Mouse (Mus musculus) stomach, postnatal 0 days (tissue): ENCODE data around the gene Nck1. TPM values are rescaled to one million over a fixed set of nuclear protein-coding genes. Genes with fewer than 3 reads are reported as not detected.

ENCODE experiments used
- ATAC-seq: fragments of 200-750 bp; cut with Nextera tagmentation; 2 replicates; pipeline ENCODE4 v1.8.0; 2017; ENCODE audit not compliant: low FRiP score, low TSS enrichment
- DNase-seq: peaks from one replicate; pipeline ENCODE4 v3.0.0-alpha.2; 2016; ENCODE audit warnings: low spot score
- H3K27ac ChIP-seq: fragments of 300-500 bp; sonication (generic); replicated peaks from 2 replicates; pipeline ENCODE4 v1.5.1; 2014; ENCODE audit warnings: mild to moderate bottlenecking, control low read depth
- H3K27me3 ChIP-seq: fragments of 300-500 bp; sonication (generic); 2 replicates; pipeline ENCODE4 v1.6.1; 2014; ENCODE audit warnings: low read length; ENCODE audit not compliant: control insufficient read depth, insufficient read depth
- H3K36me3 ChIP-seq: fragments of 300-500 bp; sonication (generic); 2 replicates; pipeline ENCODE4 v1.6.1; 2014; ENCODE audit warnings: low read length, mixed read lengths; ENCODE audit not compliant: control insufficient read depth, insufficient read depth
- H3K4me1 ChIP-seq: fragments of 300-500 bp; sonication (generic); replicated peaks from 2 replicates; pipeline ENCODE4 v1.6.1; 2014; ENCODE audit warnings: antibody characterized with exemption; ENCODE audit not compliant: control insufficient read depth, insufficient read depth
- H3K4me2 ChIP-seq: fragments of 300-500 bp; sonication (generic); replicated peaks from 2 replicates; pipeline ENCODE4 v1.6.1; 2014; ENCODE audit warnings: low read depth, mild to moderate bottlenecking, control low read depth, moderate library complexity
- H3K4me3 ChIP-seq: fragments of 300-500 bp; sonication (generic); 2 replicates; pipeline ENCODE4 v1.5.1; 2014; ENCODE audit warnings: low read depth, low read length, control low read depth
- H3K9ac ChIP-seq: fragments of 300-500 bp; sonication (generic); 2 replicates; pipeline ENCODE4 v1.6.1; 2014; ENCODE audit warnings: mild to moderate bottlenecking, low read length, control low read depth, mixed read lengths
- H3K9me3 ChIP-seq: fragments of 300-500 bp; sonication (generic); 2 replicates; pipeline ENCODE4 v1.6.1; 2016; ENCODE audit warnings: low read length; ENCODE audit not compliant: control insufficient read depth
- CTCF ChIP-seq: IDR thresholded peaks from 2 replicates; pipeline ENCODE4 v1.5.1; 2016; ENCODE audit warnings: antibody characterized with exemption, low read depth, mild to moderate bottlenecking, moderate library complexity
- EP300 ChIP-seq: optimal IDR thresholded peaks from 2 replicates; pipeline ENCODE3; 2016; ENCODE audit warnings: antibody characterized with exemption
- WGBS: fragments of 180-500 bp; shearing (Covaris S2); extraction: QIAGEN DNeasy Blood & Tissue Kit; methylation state at CpG from one replicate; pipeline ENCODE4 v1.1.7; 2014; 5-methylcytosine and 5-hydroxymethylcytosine counted together
- polyA plus RNA-seq: library from polyadenylated mRNA; unstranded; fragments of >200 nt; fragmentation: Nextera tagmentation; extraction: Ambion mirVana; gene quantifications from 2 replicates; pipeline ENCODE4 v1.2.1, GENCODE M21; 2015

Gene Nck1
- polyA plus RNA-seq = 44.7 and 46.6 TPM in 2 replicates

DNA sequence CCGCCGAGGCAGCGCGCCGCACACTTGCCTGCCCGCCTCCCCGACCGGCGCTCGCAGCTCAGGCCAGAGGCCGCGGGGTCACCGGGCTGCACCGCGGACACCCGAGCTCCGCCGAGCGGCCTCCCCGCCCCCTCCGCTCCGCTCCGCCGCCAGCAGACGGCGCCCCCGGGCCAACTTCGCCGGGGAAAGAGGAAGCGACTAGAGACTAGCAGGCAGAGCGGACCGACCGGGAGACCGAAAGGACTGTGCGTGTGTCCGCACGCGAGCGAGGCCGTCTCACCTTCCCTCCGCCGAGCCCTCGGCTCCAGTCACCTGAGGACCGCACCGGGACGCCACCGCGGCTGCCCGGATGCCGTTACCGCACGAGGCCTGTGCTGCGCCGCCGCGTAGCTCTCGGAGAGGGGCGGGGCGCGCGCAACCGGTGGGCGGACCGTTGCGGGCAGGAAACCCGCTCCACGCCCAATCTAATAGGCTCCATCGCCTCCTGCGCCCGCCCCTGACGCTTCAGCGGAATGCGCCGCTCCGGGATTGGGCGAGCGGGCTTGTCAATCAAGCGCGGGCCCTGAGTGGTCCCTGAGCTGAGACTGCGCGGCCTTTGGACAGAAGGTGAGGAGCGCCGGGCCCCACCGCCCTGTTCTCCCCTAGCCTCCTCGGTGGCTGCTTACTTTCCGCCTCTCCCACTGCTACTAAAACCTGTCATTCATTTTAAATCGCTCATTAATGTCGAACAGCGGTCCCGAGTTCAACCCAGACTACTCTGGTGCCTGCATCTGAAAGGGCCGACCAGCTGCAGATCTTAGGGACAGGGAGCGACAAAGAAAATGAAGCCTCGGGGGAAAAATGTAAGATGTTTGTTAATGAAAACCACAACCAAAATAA is at the start of gene Nck1:
Nck1 (minus strand) TSS at position 420 of the 879 bp plus-strand sequence.
- Histone ChIP-seq H3K4me2 (peak within 1 kb of the TSS; percentile 58), H3K4me1 (0 out of 2 replicates have a peak, but pooled peaks cover 2% of the 10 kb centered on the region), H3K9ac (peak within 1 kb of the TSS; percentile 90), H3K4me3 (peak within 1 kb of the TSS; percentile 98), H3K36me3 (no peaks in the 10 kb centered on the region; the same call in 1 of the 2 replicates), H3K9me3 (peaks cover 6% of the 10 kb centered on the region; the same call in 1 of the 2 replicates), H3K27me3 (no peaks in the 10 kb centered on the region), H3K27ac (peak within 1 kb of the TSS; percentile 92)
- WGBS = under 1% methylated on average over 76 of the region's 93 CpGs
- peak; percentile 6 for TF ChIP-seq EP300
- TF ChIP-seq CTCF = peak; percentile 79
- ATAC-seq (peak; percentile 100), DNase-seq (peak; percentile 98)

DNA sequence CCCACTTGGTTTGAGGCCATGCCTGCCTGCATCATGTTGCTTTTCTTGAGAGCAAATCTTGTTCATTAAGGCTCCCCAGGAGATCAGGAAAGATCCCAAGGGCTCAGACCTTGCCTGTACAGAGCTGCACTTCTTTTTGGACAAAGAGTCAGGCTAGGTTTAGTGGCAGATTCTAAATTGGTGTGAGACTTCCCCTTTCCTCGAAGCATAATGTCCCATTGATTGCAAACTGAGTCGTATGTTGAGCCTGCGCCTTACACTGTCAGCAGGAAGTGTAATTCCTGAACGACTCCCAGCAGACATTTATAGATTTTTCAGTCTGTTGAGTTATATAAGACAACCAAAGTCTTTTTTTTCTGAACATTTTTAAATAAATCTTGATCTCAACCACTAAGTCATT is 44.5 kb upstream of the Nck1 start:
- 55% methylated on average over 4 of the region's 4 CpGs for WGBS
- Histone ChIP-seq H3K9me3 (no peaks in the 10 kb centered on the region), H3K27me3 (no peaks in the 10 kb centered on the region), H3K4me3 (no peak overlapping the region), H3K4me2 (no peak overlapping the region), H3K36me3 (no peaks in the 10 kb centered on the region), H3K27ac (no peak overlapping the region), H3K9ac (no peak overlapping the region), H3K4me1 (no peaks in the 10 kb centered on the region)
- no peak for DNase-seq
- no peak for ATAC-seq
- TF ChIP-seq CTCF = no peak
- TF ChIP-seq EP300 = no peak

GRCm38 (mm10) chr9:100584031-100584430 is 38.1 kb upstream of the Nck1 start:
- no peak overlapping the region for H3K9ac ChIP-seq
- TF ChIP-seq CTCF = no peak
- TF ChIP-seq EP300 = no peak
- 72% methylated on average over 4 of the region's 4 CpGs for WGBS
- no peak overlapping the region for H3K4me3 ChIP-seq
- H3K27ac ChIP-seq = peak overlapping the region; percentile 83
- no peaks in the 10 kb centered on the region for H3K36me3 ChIP-seq
- no peaks in the 10 kb centered on the region for H3K9me3 ChIP-seq
- DNase-seq = no peak
- ATAC-seq = no peak
- H3K4me2 ChIP-seq = peak overlapping the region; percentile 28; the same call in 1 of the 2 replicates
- H3K27me3 ChIP-seq = no peaks in the 10 kb centered on the region
- H3K4me1 ChIP-seq = no peaks in the 10 kb centered on the region

DNA sequence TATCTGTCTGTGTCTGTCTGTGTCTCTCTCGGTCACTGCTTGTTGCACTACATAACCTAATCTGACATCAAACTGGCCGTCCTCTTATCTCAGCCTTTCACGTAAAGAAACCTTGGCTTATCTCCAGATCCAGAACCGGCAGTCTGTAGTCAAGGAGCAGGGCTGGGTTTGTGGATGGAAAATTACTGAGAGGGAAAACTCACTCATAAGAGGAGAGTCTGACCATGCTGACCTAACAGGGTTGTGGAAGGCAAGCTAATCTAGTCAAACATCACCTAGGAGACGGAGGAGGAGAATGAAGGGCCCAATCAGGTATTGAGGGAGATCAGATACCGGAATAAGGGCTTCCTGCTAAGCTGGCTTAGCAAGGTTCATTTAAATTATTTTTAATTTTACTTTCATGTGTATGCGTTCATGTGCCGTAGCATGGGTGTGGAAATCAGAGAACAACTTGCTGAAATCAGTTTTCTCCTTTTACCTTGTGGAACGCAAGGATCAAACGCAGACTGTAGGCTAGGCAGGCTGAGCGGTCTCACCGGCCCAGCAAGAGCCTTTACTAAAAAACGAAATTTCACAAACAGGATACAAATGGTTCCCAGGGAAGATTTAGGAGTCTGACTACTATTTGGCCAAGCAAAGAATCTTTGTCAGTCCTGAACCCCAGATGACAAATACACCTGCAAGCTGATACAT is 37.1 kb upstream of the Nck1 start:
- Histone ChIP-seq H3K4me1 (no peaks in the 10 kb centered on the region), H3K27me3 (no peaks in the 10 kb centered on the region), H3K4me2 (peak overlapping the region; percentile 28), H3K27ac (peak overlapping the region; percentile 83), H3K9me3 (no peaks in the 10 kb centered on the region), H3K4me3 (no peak overlapping the region), H3K36me3 (no peaks in the 10 kb centered on the region), H3K9ac (no peak overlapping the region)
- ATAC-seq (peak; percentile 91), DNase-seq (peak; percentile 65)
- no peak for TF ChIP-seq EP300
- TF ChIP-seq CTCF = no peak
- WGBS = 37% methylated on average over 13 of the region's 13 CpGs

DNA sequence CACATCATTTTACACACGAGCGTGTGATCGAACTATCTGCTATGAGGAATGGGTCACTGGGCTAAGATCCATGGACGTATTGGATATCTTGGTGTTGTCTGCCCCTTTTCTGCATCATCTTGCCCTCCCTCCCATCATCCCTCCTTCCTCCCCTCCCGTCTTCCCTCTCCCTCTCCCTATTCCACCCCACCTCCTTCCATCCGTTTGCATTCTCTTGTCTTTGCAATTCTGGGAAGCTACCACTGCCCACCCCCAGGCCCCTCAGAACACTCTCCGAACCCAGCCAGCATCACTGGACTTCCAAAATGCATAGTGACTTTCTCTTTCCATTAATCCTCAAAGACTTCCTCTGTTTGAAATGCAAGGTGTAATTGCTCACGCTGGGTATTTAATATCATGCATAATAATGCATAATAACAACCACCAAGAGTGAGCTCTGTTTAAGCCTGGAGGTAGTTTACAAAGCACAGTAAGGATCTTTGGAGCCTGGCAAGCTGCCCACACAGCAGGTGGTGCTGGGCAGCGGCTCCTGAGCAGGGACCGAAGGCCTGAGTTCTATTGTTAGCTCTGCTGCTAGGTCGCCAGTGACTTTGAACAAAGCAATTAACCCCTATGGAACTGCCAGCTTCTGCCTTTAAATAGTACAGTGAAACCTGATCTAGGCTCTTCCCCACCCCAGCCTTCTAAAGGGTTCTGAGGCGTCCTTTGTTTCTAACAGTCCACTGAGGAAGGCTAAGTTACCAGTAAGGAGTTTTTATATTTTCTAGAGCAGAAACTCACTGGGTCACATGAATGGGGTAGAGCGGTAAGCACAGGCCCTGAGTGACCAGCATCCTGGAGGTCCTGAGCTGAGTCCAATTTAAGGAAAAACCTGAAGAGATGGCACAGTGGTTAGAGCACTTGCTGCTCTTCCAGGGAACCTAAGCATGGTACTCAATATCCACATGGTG is 35.9 kb upstream of the Nck1 start:
- DNase-seq (peak; percentile 86), ATAC-seq (peak; percentile 66; the same call in 1 of the 2 replicates)
- Histone ChIP-seq H3K4me2 (no peak overlapping the region), H3K36me3 (no peaks in the 10 kb centered on the region), H3K4me1 (no peaks in the 10 kb centered on the region), H3K9ac (no peak overlapping the region), H3K4me3 (no peak overlapping the region), H3K27me3 (no peaks in the 10 kb centered on the region), H3K27ac (no peak overlapping the region), H3K9me3 (no peaks in the 10 kb centered on the region)
- 46% methylated on average over 13 of the region's 13 CpGs for WGBS
- no peak for TF ChIP-seq CTCF
- no peak for TF ChIP-seq EP300
